Mouse (Mus musculus) embryonic facial prominence, embryonic 13.5 days (tissue): ENCODE results near the gene Stoml2. TPM values are rescaled to one million over a fixed set of nuclear protein-coding genes. Genes with fewer than 3 reads are reported as not detected.
A peak's percentile ranks its signal among the peaks of the same experiment; 100 is the strongest.
"Not testable (repeated sequence)": the region's sequence is repeated elsewhere in the genome, so short reads cannot be mapped to it uniquely, and the experiment has no call there.

ENCODE experiments used
- ATAC-seq: fragments of 200-750 bp; cut with Nextera tagmentation; 2 replicates; pipeline ENCODE4 v1.8.0; 2017; ENCODE audit warnings: low read depth; ENCODE audit not compliant: insufficient number of reproducible peaks, insufficient read depth, low FRiP score, low TSS enrichment
- H3K27ac ChIP-seq: fragments of 300-500 bp; sonication (generic); 2 replicates; pipeline ENCODE4 v1.5.1; 2015; ENCODE audit warnings: moderate library complexity, mild to moderate bottlenecking, inconsistent platforms
- H3K27me3 ChIP-seq: fragments of 300-500 bp; sonication (generic); 2 replicates; pipeline ENCODE4 v1.6.1; 2015; ENCODE audit warnings: mild to moderate bottlenecking, inconsistent platforms
- H3K36me3 ChIP-seq: fragments of 300-500 bp; sonication (generic); 2 replicates; pipeline ENCODE4 v1.6.1; 2015; ENCODE audit warnings: mild to moderate bottlenecking, inconsistent platforms
- H3K4me1 ChIP-seq: fragments of 300-500 bp; sonication (generic); 2 replicates; pipeline ENCODE4 v1.6.1; 2015; ENCODE audit warnings: inconsistent platforms
- H3K4me2 ChIP-seq: fragments of 300-500 bp; sonication (generic); 2 replicates; pipeline ENCODE4 v1.6.1; 2015; ENCODE audit warnings: moderate library complexity, mild to moderate bottlenecking, inconsistent platforms
- H3K4me3 ChIP-seq: fragments of 300-500 bp; sonication (generic); 2 replicates; pipeline ENCODE4 v1.5.1; 2015; ENCODE audit warnings: mild to moderate bottlenecking, inconsistent platforms
- H3K9ac ChIP-seq: fragments of 300-500 bp; sonication (generic); 2 replicates; pipeline ENCODE4 v1.6.1; 2015; ENCODE audit warnings: mild to moderate bottlenecking, inconsistent platforms
- H3K9me3 ChIP-seq: fragments of 300-500 bp; sonication (generic); 2 replicates; pipeline ENCODE4 v1.6.1; 2016; ENCODE audit warnings: inconsistent platforms
- WGBS: fragments of 180-500 bp; shearing (Covaris S2); methylation state at CpG from one replicate; pipeline ENCODE4 v1.1.7; 2015; ENCODE audit warnings: mixed read lengths; 5-methylcytosine and 5-hydroxymethylcytosine counted together
- polyA plus RNA-seq: library from polyadenylated mRNA; unstranded; fragments of >200 nt; fragmentation: Nextera tagmentation; extraction: Ambion mirVana; gene quantifications from 2 replicates; pipeline ENCODE4 v1.2.1, GENCODE M21; 2015

The Stoml2 gene
- polyA plus RNA-seq, 1 experiment from 2014 or later, result 332 TPM

GRCm38 (mm10) chr4:43019641-43020465 lies 11.7 kb downstream of the Stoml2 start:
- no peak overlapping the region for H3K4me2 ChIP-seq
- no peaks in the 10 kb centered on the region for H3K9me3 ChIP-seq
- peaks cover 11% of the 10 kb centered on the region for H3K4me1 ChIP-seq
- WGBS, result 94% methylated on average over 23 of the region's 23 CpGs
- peaks cover 74% of the 10 kb centered on the region for H3K36me3 ChIP-seq
- H3K27me3 ChIP-seq, result no peaks in the 10 kb centered on the region
- no peak overlapping the region for H3K4me3 ChIP-seq
- no peak for ATAC-seq
- H3K27ac ChIP-seq, result no peak overlapping the region
- H3K9ac ChIP-seq, result no peak overlapping the region

- Histone ChIP-seq H3K9me3 (no peaks in the 10 kb centered on the region), H3K4me1 (peaks cover 4% of the 10 kb centered on the region), H3K4me2 (no peak overlapping the region), H3K9ac (no peak overlapping the region), H3K36me3 (peaks cover 74% of the 10 kb centered on the region), H3K27ac (no peak overlapping the region), H3K27me3 (no peaks in the 10 kb centered on the region), H3K4me3 (no peak overlapping the region)
- WGBS, result 85% methylated on average over 10 of the region's 10 CpGs
- ATAC-seq, result no peak
These were observed 12.3 kb downstream of the Stoml2 start for GRCm38 (mm10) chr4:43019176-43019575.

GRCm38 (mm10) chr4:43018156-43018555 lies 13.4 kb downstream of the Stoml2 start:
- WGBS, result 90% methylated on average over 4 of the region's 4 CpGs
- no peak overlapping the region for H3K9ac ChIP-seq

GRCm38 (mm10) chr4:43012091-43012490 lies 19.4 kb downstream of the Stoml2 start:
- H3K36me3 ChIP-seq, result peaks cover 8% of the 10 kb centered on the region
- H3K4me1 ChIP-seq, result peaks cover 11% of the 10 kb centered on the region
- H3K27me3 ChIP-seq, result no peaks in the 10 kb centered on the region
- H3K9me3 ChIP-seq, result no peaks in the 10 kb centered on the region
- no peak for ATAC-seq
- no peak overlapping the region for H3K27ac ChIP-seq
- no peak overlapping the region for H3K4me3 ChIP-seq
- no peak overlapping the region for H3K4me2 ChIP-seq
- 93% methylated on average over 1 of the region's 1 CpGs for WGBS
- no peak overlapping the region for H3K9ac ChIP-seq

More at GRCm38 (mm10) chr4:43018156-43018555, 13.4 kb downstream of the Stoml2 start:
- Histone ChIP-seq H3K4me3 (no peak overlapping the region), H3K9me3 (no peaks in the 10 kb centered on the region), H3K27me3 (no peaks in the 10 kb centered on the region), H3K27ac (no peak overlapping the region), H3K4me1 (no peaks in the 10 kb centered on the region), H3K4me2 (no peak overlapping the region), H3K36me3 (peaks cover 67% of the 10 kb centered on the region)
- no peak for ATAC-seq

GRCm38 (mm10) chr4:43010161-43011038 lies 21.1 kb downstream of the Stoml2 start, which contains the start of gene Fancg:
Fancg (minus strand) TSS chr4:43010506.
- Histone ChIP-seq H3K4me3 (peak within 1 kb of the TSS; percentile 76), H3K4me2 (peak within 1 kb of the TSS; percentile 91), H3K27ac (peak within 1 kb of the TSS; percentile 55; the same call in 1 of the 2 replicates), H3K9me3 (no peaks in the 10 kb centered on the region), H3K9ac (peak within 1 kb of the TSS; percentile 77), H3K4me1 (peaks cover 11% of the 10 kb centered on the region), H3K27me3 (no peaks in the 10 kb centered on the region), H3K36me3 (peaks cover 14% of the 10 kb centered on the region)
- peak; percentile 86 for ATAC-seq
- 1% methylated on average over 37 of the region's 37 CpGs for WGBS

- Histone ChIP-seq H3K27ac (no peak overlapping the region), H3K9me3 (no peaks in the 10 kb centered on the region), H3K27me3 (no peaks in the 10 kb centered on the region), H3K9ac (no peak overlapping the region), H3K36me3 (peaks cover 25% of the 10 kb centered on the region), H3K4me3 (no peak overlapping the region), H3K4me1 (peaks cover 11% of the 10 kb centered on the region), H3K4me2 (no peak overlapping the region)
- ATAC-seq, result no peak
- WGBS, result 53% methylated on average over 2 of the region's 2 CpGs
These were observed 25.7 kb downstream of the Stoml2 start for GRCm38 (mm10) chr4:43005765-43006164.

- WGBS, result 89% methylated on average over 3 of the region's 3 CpGs
- H3K4me1 ChIP-seq, result peaks cover 11% of the 10 kb centered on the region
These were observed 26.6 kb downstream of the Stoml2 start for GRCm38 (mm10) chr4:43004951-43005350.

GRCm38 (mm10) chr4:43002756-43003439 lies 28.6 kb downstream of the Stoml2 start:
- no peak for ATAC-seq
- 78% methylated on average over 12 of the region's 12 CpGs for WGBS
- no peaks in the 10 kb centered on the region for H3K9me3 ChIP-seq
- H3K9ac ChIP-seq, result no peak overlapping the region
- peaks cover 25% of the 10 kb centered on the region for H3K36me3 ChIP-seq
- no peaks in the 10 kb centered on the region for H3K27me3 ChIP-seq
- H3K4me1 ChIP-seq, result peaks cover 8% of the 10 kb centered on the region
- no peak overlapping the region for H3K27ac ChIP-seq
- H3K4me2 ChIP-seq, result no peak overlapping the region
- H3K4me3 ChIP-seq, result no peak overlapping the region

More at GRCm38 (mm10) chr4:43004951-43005350, 26.6 kb downstream of the Stoml2 start:
- Histone ChIP-seq H3K4me3 (no peak overlapping the region), H3K9me3 (no peaks in the 10 kb centered on the region), H3K9ac (0 out of 2 replicates have a peak overlapping the region, but pooled peaks have one; percentile 36), H3K27ac (no peak overlapping the region), H3K4me2 (no peak overlapping the region), H3K27me3 (no peaks in the 10 kb centered on the region), H3K36me3 (peaks cover 25% of the 10 kb centered on the region)
- no peak for ATAC-seq

- Histone ChIP-seq H3K36me3 (peaks cover 17% of the 10 kb centered on the region), H3K4me1 (peaks cover 14% of the 10 kb centered on the region), H3K27me3 (no peaks in the 10 kb centered on the region), H3K9ac (no peak overlapping the region), H3K4me3 (no peak overlapping the region), H3K27ac (peak overlapping the region; percentile 87; the same call in 1 of the 2 replicates), H3K9me3 (no peaks in the 10 kb centered on the region), H3K4me2 (peak overlapping the region; percentile 49; the same call in 1 of the 2 replicates)
- 91% methylated on average over 2 of the region's 2 CpGs for WGBS
- ATAC-seq, result no peak
These were observed 30.2 kb downstream of the Stoml2 start for GRCm38 (mm10) chr4:43001272-43001671.

- H3K27me3 ChIP-seq, H3K9me3 ChIP-seq: not testable (repeated sequence)
- peaks cover 14% of the 10 kb centered on the region for H3K4me1 ChIP-seq
- peak within 1 kb of the TSS; percentile 93 for H3K4me3 ChIP-seq
- H3K36me3 ChIP-seq, result peaks cover 21% of the 10 kb centered on the region
- H3K4me2 ChIP-seq, result peak within 1 kb of the TSS; percentile 89
- H3K27ac ChIP-seq, result peak within 1 kb of the TSS; percentile 100
- WGBS, result under 1% methylated on average over 48 of the region's 56 CpGs
- H3K9ac ChIP-seq, result peak within 1 kb of the TSS; percentile 97
- peak; percentile 96 for ATAC-seq
These were observed 31.1 kb downstream of the Stoml2 start, which contains the start of gene Vcp for GRCm38 (mm10) chr4:43000141-43000986. Vcp (minus strand) TSS chr4:43000507.
